Mouse (Mus musculus): Measurements from ENCODE around the gene Pla2g5. TPM values are rescaled to one million over a fixed set of nuclear protein-coding genes. Genes with fewer than 3 reads are reported as not detected.

Pla2g5 gene
- polyA plus RNA-seq, 1 experiment from 2014 or later = not detected

- 84% methylated on average over 6 of the region's 6 CpGs for whole genome bisulfite sequencing
- H3K4me3 ChIP-seq = no peak overlapping the region
Observed at GRCm38 (mm10) chr4:138817736-138818135, 45.5 kb downstream of the Pla2g5 start.

GRCm38 (mm10) chr4:138816166-138816565 is 47.1 kb downstream of the Pla2g5 start:
- H3K4me1 ChIP-seq = no peaks in the 10 kb centered on the region
- 84% methylated on average over 9 of the region's 9 CpGs for WGBS
- no peaks in the 10 kb centered on the region for H3K36me3 ChIP-seq
- no peak overlapping the region for H3K9ac ChIP-seq
- H3K4me3 ChIP-seq = no peak overlapping the region
- H3K4me2 ChIP-seq (replicated peaks) = no peak overlapping the region
- ATAC-seq (ENCODE audit: low FRiP score) = no peak
- no peak overlapping the region for H3K27ac ChIP-seq
- H3K27me3 ChIP-seq = no peaks in the 10 kb centered on the region; the same call in 1 of the 2 replicates
- no peaks in the 10 kb centered on the region for H3K9me3 ChIP-seq (replicated peaks)

More at GRCm38 (mm10) chr4:138817736-138818135, 45.5 kb downstream of the Pla2g5 start:
- Histone ChIP-seq H3K36me3 (no peaks in the 10 kb centered on the region), H3K27me3 (no peaks in the 10 kb centered on the region; the same call in 1 of the 2 replicates), H3K4me2 (replicated peaks) (no peak overlapping the region), H3K4me1 (no peaks in the 10 kb centered on the region), H3K9ac (no peak overlapping the region), H3K27ac (no peak overlapping the region), H3K9me3 (replicated peaks) (no peaks in the 10 kb centered on the region)
- no peak for ATAC-seq (ENCODE audit: low FRiP score)

- no peak overlapping the region for H3K4me3 ChIP-seq
- ATAC-seq (ENCODE audit: low FRiP score) = no peak
- H3K4me1 ChIP-seq = peaks cover 3% of the 10 kb centered on the region
- WGBS = 71% methylated on average over 7 of the region's 7 CpGs
- no peak overlapping the region for H3K9ac ChIP-seq
- no peaks in the 10 kb centered on the region for H3K36me3 ChIP-seq
- H3K27me3 ChIP-seq = no peaks in the 10 kb centered on the region
- H3K9me3 ChIP-seq (replicated peaks) = no peaks in the 10 kb centered on the region
- no peak overlapping the region for H3K27ac ChIP-seq
- H3K4me2 ChIP-seq (replicated peaks) = no peak overlapping the region
Observed at GRCm38 (mm10) chr4:138806920-138807541, 56.3 kb downstream of the Pla2g5 start.

- ATAC-seq (ENCODE audit: low FRiP score) = no peak
- peaks cover 3% of the 10 kb centered on the region for H3K4me1 ChIP-seq
- no peak overlapping the region for H3K9ac ChIP-seq
- no peaks in the 10 kb centered on the region for H3K36me3 ChIP-seq
- WGBS = 81% methylated on average over 8 of the region's 8 CpGs
- H3K4me2 ChIP-seq (replicated peaks) = no peak overlapping the region
- H3K9me3 ChIP-seq (replicated peaks) = no peaks in the 10 kb centered on the region
- H3K27me3 ChIP-seq = no peaks in the 10 kb centered on the region
- no peak overlapping the region for H3K27ac ChIP-seq
- H3K4me3 ChIP-seq = no peak overlapping the region
Observed at GRCm38 (mm10) chr4:138806160-138806559, 57.1 kb downstream of the Pla2g5 start.

GRCm38 (mm10) chr4:138805248-138805647 is 58.0 kb downstream of the Pla2g5 start:
- WGBS = 37% methylated on average over 8 of the region's 8 CpGs
- H3K9me3 ChIP-seq (replicated peaks) = no peaks in the 10 kb centered on the region
- no peak for ATAC-seq (ENCODE audit: low FRiP score)

GRCm38 (mm10) chr4:138802917-138803316 is 60.4 kb downstream of the Pla2g5 start:
- no peaks in the 10 kb centered on the region for H3K36me3 ChIP-seq
- no peak overlapping the region for H3K4me3 ChIP-seq
- no peaks in the 10 kb centered on the region for H3K27me3 ChIP-seq
- peaks cover 7% of the 10 kb centered on the region for H3K4me1 ChIP-seq
- no peak overlapping the region for H3K9ac ChIP-seq
- H3K4me2 ChIP-seq (replicated peaks) = no peak overlapping the region
- no peak for ATAC-seq (ENCODE audit: low FRiP score)
- no peaks in the 10 kb centered on the region for H3K9me3 ChIP-seq (replicated peaks)
- H3K27ac ChIP-seq = no peak overlapping the region
- WGBS = 90% methylated on average over 11 of the region's 11 CpGs

More at GRCm38 (mm10) chr4:138805248-138805647, 58.0 kb downstream of the Pla2g5 start:
- Histone ChIP-seq H3K9ac (no peak overlapping the region), H3K36me3 (no peaks in the 10 kb centered on the region), H3K4me1 (peaks cover 5% of the 10 kb centered on the region), H3K4me2 (replicated peaks) (no peak overlapping the region), H3K27me3 (no peaks in the 10 kb centered on the region), H3K27ac (no peak overlapping the region), H3K4me3 (no peak overlapping the region)

GRCm38 (mm10) chr4:138801631-138802030 is 61.7 kb downstream of the Pla2g5 start:
- peaks cover 7% of the 10 kb centered on the region for H3K4me1 ChIP-seq
- no peaks in the 10 kb centered on the region for H3K36me3 ChIP-seq
- H3K9ac ChIP-seq = no peak overlapping the region
- H3K4me3 ChIP-seq = no peak overlapping the region
- no peaks in the 10 kb centered on the region for H3K27me3 ChIP-seq
- H3K9me3 ChIP-seq (replicated peaks) = no peaks in the 10 kb centered on the region
- H3K27ac ChIP-seq = no peak overlapping the region
- no peak overlapping the region for H3K4me2 ChIP-seq (replicated peaks)
- no peak for ATAC-seq (ENCODE audit: low FRiP score)
- 87% methylated on average over 4 of the region's 4 CpGs for WGBS

- Histone ChIP-seq H3K4me2 (replicated peaks) (no peak overlapping the region), H3K9ac (no peak overlapping the region), H3K4me1 (peaks cover 4% of the 10 kb centered on the region), H3K27ac (no peak overlapping the region), H3K9me3 (replicated peaks) (no peaks in the 10 kb centered on the region), H3K27me3 (no peaks in the 10 kb centered on the region), H3K4me3 (no peak overlapping the region), H3K36me3 (no peaks in the 10 kb centered on the region)
- WGBS = 71% methylated on average over 12 of the region's 12 CpGs
- ATAC-seq (ENCODE audit: low FRiP score) = no peak
Observed at GRCm38 (mm10) chr4:138800134-138800744, 63.0 kb downstream of the Pla2g5 start.

GRCm38 (mm10) chr4:138797217-138797570 is 66.1 kb downstream of the Pla2g5 start:
- Histone ChIP-seq H3K27ac (no peak overlapping the region), H3K4me1 (0 out of 2 replicates have a peak, but pooled peaks cover 4% of the 10 kb centered on the region), H3K36me3 (no peaks in the 10 kb centered on the region), H3K27me3 (no peaks in the 10 kb centered on the region), H3K4me3 (no peak overlapping the region), H3K9me3 (replicated peaks) (no peaks in the 10 kb centered on the region), H3K4me2 (replicated peaks) (no peak overlapping the region), H3K9ac (no peak overlapping the region)
- WGBS = 80% methylated on average over 4 of the region's 4 CpGs
- no peak for ATAC-seq (ENCODE audit: low FRiP score)

- Histone ChIP-seq H3K4me1 (0 out of 2 replicates have a peak, but pooled peaks cover 4% of the 10 kb centered on the region), H3K4me3 (no peak overlapping the region), H3K27ac (no peak overlapping the region), H3K9me3 (replicated peaks) (no peaks in the 10 kb centered on the region), H3K9ac (no peak overlapping the region), H3K36me3 (no peaks in the 10 kb centered on the region), H3K27me3 (no peaks in the 10 kb centered on the region), H3K4me2 (replicated peaks) (no peak overlapping the region)
- WGBS = 55% methylated on average over 6 of the region's 6 CpGs
- ATAC-seq (ENCODE audit: low FRiP score) = no peak
Observed at GRCm38 (mm10) chr4:138796513-138797216, 66.6 kb downstream of the Pla2g5 start.

GRCm38 (mm10) chr4:138794344-138794743 is 68.9 kb downstream of the Pla2g5 start:
- no peak for ATAC-seq (ENCODE audit: low FRiP score)
- Histone ChIP-seq H3K27ac (no peak overlapping the region), H3K36me3 (no peaks in the 10 kb centered on the region), H3K9me3 (replicated peaks) (no peaks in the 10 kb centered on the region), H3K4me3 (no peak overlapping the region), H3K9ac (no peak overlapping the region), H3K4me2 (replicated peaks) (no peak overlapping the region), H3K27me3 (0 out of 2 replicates have a peak, but pooled peaks cover 3% of the 10 kb centered on the region), H3K4me1 (no peaks in the 10 kb centered on the region)
- WGBS = 87% methylated on average over 6 of the region's 6 CpGs

- Histone ChIP-seq H3K27me3 (0 out of 2 replicates have a peak, but pooled peaks cover 3% of the 10 kb centered on the region), H3K9ac (no peak overlapping the region), H3K36me3 (no peaks in the 10 kb centered on the region), H3K4me3 (no peak overlapping the region), H3K4me1 (no peaks in the 10 kb centered on the region), H3K27ac (no peak overlapping the region), H3K9me3 (replicated peaks) (no peaks in the 10 kb centered on the region), H3K4me2 (replicated peaks) (no peak overlapping the region)
- no peak for ATAC-seq (ENCODE audit: low FRiP score)
- 65% methylated on average over 2 of the region's 2 CpGs for WGBS
Observed at GRCm38 (mm10) chr4:138793276-138793675, 70.0 kb downstream of the Pla2g5 start.

Data from hindbrain, embryonic 12.5 days (tissue).